Mouse (Mus musculus) midbrain, embryonic 11.5 days (tissue): Measurements from ENCODE around the gene Cox17. TPM values are rescaled to one million over a fixed set of nuclear protein-coding genes. Genes with fewer than 3 reads are reported as not detected.

Experiments
- ATAC-seq: fragments of 200-750 bp; cut with Nextera tagmentation; 2 replicates; pipeline ENCODE4 v1.8.0; 2017; ENCODE audit warnings: moderate TSS enrichment, moderate library complexity; ENCODE audit not compliant: low FRiP score
- DNase-seq: peaks from one replicate; pipeline ENCODE4 v3.0.0; 2015; ENCODE audit warnings: low spot score; ENCODE audit errors: missing footprints
- H3K27ac ChIP-seq: fragments of 300-500 bp; sonication (generic); 2 replicates; pipeline ENCODE4 v1.5.1; 2014; ENCODE audit warnings: low read depth, low read length
- H3K27me3 ChIP-seq: fragments of 300-500 bp; sonication (generic); 2 replicates; pipeline ENCODE4 v1.6.1; 2014; ENCODE audit warnings: mild to moderate bottlenecking, low read length, moderate library complexity, mixed read lengths; ENCODE audit not compliant: control insufficient read depth, insufficient read depth
- H3K36me3 ChIP-seq: fragments of 300-500 bp; sonication (generic); 2 replicates; pipeline ENCODE4 v1.6.1; 2014; ENCODE audit warnings: mild to moderate bottlenecking, low read length, moderate library complexity, mixed read lengths; ENCODE audit not compliant: control insufficient read depth, insufficient read depth
- H3K4me1 ChIP-seq: fragments of 300-500 bp; sonication (generic); 2 replicates; pipeline ENCODE4 v1.6.1; 2014; ENCODE audit warnings: low read length; ENCODE audit not compliant: control insufficient read depth, insufficient read depth
- H3K4me2 ChIP-seq: fragments of 300-500 bp; sonication (generic); 2 replicates; pipeline ENCODE4 v1.6.1; 2014; ENCODE audit warnings: mild to moderate bottlenecking, moderate library complexity
- H3K4me3 ChIP-seq: fragments of 300-500 bp; sonication (generic); 2 replicates; pipeline ENCODE4 v1.5.1; 2014; ENCODE audit warnings: low read depth, low read length
- H3K9ac ChIP-seq: fragments of 300-500 bp; sonication (generic); 2 replicates; pipeline ENCODE4 v1.6.1; 2014; ENCODE audit warnings: low read length
- H3K9me3 ChIP-seq: fragments of 300-500 bp; sonication (generic); 2 replicates; pipeline ENCODE4 v1.6.1; 2016; ENCODE audit warnings: low read length; ENCODE audit not compliant: control insufficient read depth
- WGBS: fragments of 180-500 bp; shearing (Covaris S2); extraction: QIAGEN DNeasy Blood & Tissue Kit; methylation state at CpG from one replicate; pipeline ENCODE4 v1.1.7; 2014; 5-methylcytosine and 5-hydroxymethylcytosine counted together
- polyA plus RNA-seq: library from polyadenylated mRNA; unstranded; fragments of >200 nt; fragmentation: Nextera tagmentation; extraction: Ambion mirVana; gene quantifications from 2 replicates; pipeline ENCODE4 v1.2.1, GENCODE M21; 2014

Cox17 gene
- polyA plus RNA-seq, 1 experiment from 2014 or later, result 122 TPM

DNA sequence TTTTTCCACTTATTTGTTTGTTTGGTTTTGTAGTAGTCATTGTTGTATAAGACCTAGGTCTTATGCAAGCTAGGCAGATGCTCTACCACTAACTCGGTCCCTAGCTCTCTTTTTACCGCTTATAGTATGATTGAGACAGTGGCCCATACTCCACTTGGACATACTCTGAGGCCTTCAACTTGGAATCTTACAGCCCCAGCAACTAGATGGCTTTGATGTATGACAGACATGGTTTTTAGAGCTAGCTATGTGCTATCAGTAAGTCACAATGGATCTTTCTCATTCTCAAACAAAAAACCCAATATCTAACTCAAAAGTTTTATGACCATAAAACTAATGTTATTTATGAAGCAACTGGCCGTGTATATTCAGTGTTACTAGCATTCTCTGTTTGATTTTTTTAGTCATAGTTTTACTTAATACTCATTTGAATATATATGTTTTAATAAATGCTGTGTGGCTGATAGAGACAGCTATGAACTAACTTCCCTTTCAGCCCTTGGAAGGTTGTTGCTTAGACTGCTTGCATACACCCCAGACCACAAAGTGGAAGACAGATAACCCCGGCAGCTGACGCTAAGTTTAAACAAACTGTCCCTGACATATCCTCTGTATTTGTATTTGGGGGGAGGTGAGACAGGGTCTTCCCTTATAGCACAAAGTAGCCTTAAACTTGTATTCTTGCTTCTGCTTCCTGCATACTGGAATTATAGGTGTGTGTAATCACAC is 7.6 kb downstream of the Cox17 start:
- Histone ChIP-seq H3K9me3 (no peaks in the 10 kb centered on the region), H3K4me2 (no peak overlapping the region), H3K4me3 (no peak overlapping the region), H3K36me3 (peaks cover 5% of the 10 kb centered on the region; the same call in 1 of the 2 replicates), H3K9ac (no peak overlapping the region), H3K27me3 (no peaks in the 10 kb centered on the region), H3K27ac (no peak overlapping the region), H3K4me1 (no peaks in the 10 kb centered on the region)
- DNase-seq, result no peak
- no peak for ATAC-seq
- 90% methylated on average over 5 of the region's 5 CpGs for WGBS

- Histone ChIP-seq H3K27ac (no peak overlapping the region), H3K4me2 (no peak overlapping the region), H3K4me1 (no peaks in the 10 kb centered on the region), H3K4me3 (no peak overlapping the region), H3K36me3 (peaks cover 3% of the 10 kb centered on the region; the same call in 1 of the 2 replicates), H3K27me3 (no peaks in the 10 kb centered on the region), H3K9ac (no peak overlapping the region), H3K9me3 (no peaks in the 10 kb centered on the region)
- DNase-seq (peak; percentile 45), ATAC-seq (no peak)
- WGBS, result 88% methylated on average over 6 of the region's 6 CpGs
Measured at GRCm38 (mm10) chr16:38358256-38358812, 11.5 kb downstream of the Cox17 start.

GRCm38 (mm10) chr16:38359241-38359640 is 12.4 kb downstream of the Cox17 start:
- Histone ChIP-seq H3K27ac (no peak overlapping the region), H3K27me3 (no peaks in the 10 kb centered on the region), H3K9me3 (no peaks in the 10 kb centered on the region), H3K4me2 (no peak overlapping the region), H3K9ac (no peak overlapping the region), H3K4me1 (no peaks in the 10 kb centered on the region), H3K36me3 (peaks cover 3% of the 10 kb centered on the region; the same call in 1 of the 2 replicates), H3K4me3 (no peak overlapping the region)
- no peak for DNase-seq
- WGBS, result 93% methylated on average over 2 of the region's 2 CpGs
- ATAC-seq, result no peak

- H3K36me3 ChIP-seq, result peaks cover 3% of the 10 kb centered on the region; the same call in 1 of the 2 replicates
- WGBS, result 80% methylated on average over 3 of the region's 3 CpGs
- no peaks in the 10 kb centered on the region for H3K27me3 ChIP-seq
- H3K4me2 ChIP-seq, result no peak overlapping the region
- no peaks in the 10 kb centered on the region for H3K9me3 ChIP-seq
- no peak for ATAC-seq
- H3K9ac ChIP-seq, result no peak overlapping the region
- no peak overlapping the region for H3K27ac ChIP-seq
- H3K4me1 ChIP-seq, result no peaks in the 10 kb centered on the region
- H3K4me3 ChIP-seq, result no peak overlapping the region
- DNase-seq, result no peak
Measured at GRCm38 (mm10) chr16:38359857-38360256, 13.1 kb downstream of the Cox17 start.

- Histone ChIP-seq H3K36me3 (peaks cover 3% of the 10 kb centered on the region; the same call in 1 of the 2 replicates), H3K27ac (no peak overlapping the region), H3K4me2 (no peak overlapping the region), H3K27me3 (no peaks in the 10 kb centered on the region), H3K4me1 (no peaks in the 10 kb centered on the region), H3K4me3 (no peak overlapping the region), H3K9me3 (no peaks in the 10 kb centered on the region), H3K9ac (no peak overlapping the region)
- WGBS, result 24% methylated on average over 2 of the region's 2 CpGs
- DNase-seq (no peak), ATAC-seq (no peak)
Measured at GRCm38 (mm10) chr16:38360317-38360716, 13.5 kb downstream of the Cox17 start.

- 64% methylated on average over 10 of the region's 10 CpGs for WGBS
Measured at GRCm38 (mm10) chr16:38361933-38362332, 15.1 kb downstream of the Cox17 start, which contains the start of gene Popdc2. Gene Popdc2, plus strand, starts transcription at chr16:38362209.

GRCm38 (mm10) chr16:38362493-38363255 is 15.9 kb downstream of the Cox17 start:
- Histone ChIP-seq H3K27me3 (no peaks in the 10 kb centered on the region), H3K36me3 (no peaks in the 10 kb centered on the region), H3K4me3 (no peak overlapping the region), H3K9ac (no peak overlapping the region), H3K4me2 (no peak overlapping the region), H3K27ac (no peak overlapping the region), H3K4me1 (no peaks in the 10 kb centered on the region), H3K9me3 (no peaks in the 10 kb centered on the region)
- DNase-seq (no peak), ATAC-seq (no peak)
- 86% methylated on average over 20 of the region's 20 CpGs for WGBS

More at GRCm38 (mm10) chr16:38361933-38362332, 15.1 kb downstream of the Cox17 start, which contains the start of gene Popdc2:
- no peak for ATAC-seq
- Histone ChIP-seq H3K36me3 (no peaks in the 10 kb centered on the region), H3K4me3 (no peak within 1 kb of the TSS), H3K9ac (no peak within 1 kb of the TSS), H3K4me1 (no peaks in the 10 kb centered on the region), H3K9me3 (no peaks in the 10 kb centered on the region), H3K27ac (no peak within 1 kb of the TSS), H3K4me2 (no peak within 1 kb of the TSS), H3K27me3 (no peaks in the 10 kb centered on the region)
- peak; percentile 78 for DNase-seq

DNA sequence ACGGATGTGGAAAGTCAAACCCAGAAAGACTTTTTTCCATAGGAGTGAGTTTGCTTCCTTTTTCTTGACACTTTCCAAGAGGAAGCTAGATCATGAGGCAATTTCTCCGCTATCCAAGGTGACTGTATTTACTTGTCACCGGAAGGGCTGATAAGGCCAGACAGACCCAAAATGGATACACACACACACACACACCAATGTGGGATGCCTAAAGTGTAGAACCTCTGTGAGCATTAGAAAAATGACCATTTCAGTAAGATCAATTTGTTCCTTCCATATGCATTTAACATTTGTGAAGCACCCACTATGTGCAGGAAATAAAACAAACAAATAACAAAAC is 16.4 kb downstream of the Cox17 start:
- Histone ChIP-seq H3K4me2 (no peak overlapping the region), H3K4me1 (no peaks in the 10 kb centered on the region)
- 91% methylated on average over 3 of the region's 3 CpGs for WGBS

GRCm38 (mm10) chr16:38363657-38364056 is 16.9 kb downstream of the Cox17 start:
- no peaks in the 10 kb centered on the region for H3K36me3 ChIP-seq
- H3K27ac ChIP-seq, result no peak overlapping the region
- H3K9ac ChIP-seq, result no peak overlapping the region
- no peaks in the 10 kb centered on the region for H3K4me1 ChIP-seq
- H3K27me3 ChIP-seq, result no peaks in the 10 kb centered on the region
- ATAC-seq, result no peak
- H3K9me3 ChIP-seq, result no peaks in the 10 kb centered on the region
- WGBS, result 88% methylated on average over 7 of the region's 7 CpGs
- no peak for DNase-seq
- no peak overlapping the region for H3K4me3 ChIP-seq
- no peak overlapping the region for H3K4me2 ChIP-seq

More for the DNA sequence above, 16.4 kb downstream of the Cox17 start:
- Histone ChIP-seq H3K9me3 (no peaks in the 10 kb centered on the region), H3K36me3 (no peaks in the 10 kb centered on the region), H3K27me3 (no peaks in the 10 kb centered on the region), H3K27ac (no peak overlapping the region), H3K4me3 (no peak overlapping the region), H3K9ac (no peak overlapping the region)
- DNase-seq (no peak), ATAC-seq (no peak)
